Mouse (Mus musculus): ENCODE data around the gene Pkig. TPM values are rescaled to one million over a fixed set of nuclear protein-coding genes. Genes with fewer than 3 reads are reported as not detected.
"Not testable (repeated sequence)": the region's sequence is repeated elsewhere in the genome, so short reads cannot be mapped to it uniquely, and the experiment has no call there.

Pkig gene
- total RNA-seq, 1 experiment from 2014 or later: 95.4 TPM

DNA sequence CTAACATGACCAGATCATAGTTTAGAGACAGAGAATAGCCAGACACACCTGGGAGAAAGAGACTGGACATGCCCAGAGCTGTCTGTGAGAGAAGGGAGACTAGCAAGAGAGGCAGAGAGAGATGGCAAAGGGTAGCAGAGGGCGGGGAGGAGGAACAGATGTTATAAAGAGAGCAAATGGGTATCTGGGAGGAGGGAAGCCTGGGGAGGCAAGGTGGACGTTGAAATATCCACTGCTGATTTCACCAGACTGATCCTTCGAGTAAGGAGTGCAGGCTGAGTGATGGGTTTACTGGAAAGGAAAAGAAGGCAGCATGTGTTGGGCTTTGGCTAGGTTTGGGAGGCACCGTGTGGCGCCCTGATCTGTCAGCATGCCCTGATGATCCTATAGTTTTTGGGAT lies 16.2 kb downstream of the Pkig start:
- ATAC-seq (ENCODE audit: extremely low read depth, insufficient number of reproducible peaks, low FRiP score, poor library complexity, severe bottlenecking): no peak

DNA sequence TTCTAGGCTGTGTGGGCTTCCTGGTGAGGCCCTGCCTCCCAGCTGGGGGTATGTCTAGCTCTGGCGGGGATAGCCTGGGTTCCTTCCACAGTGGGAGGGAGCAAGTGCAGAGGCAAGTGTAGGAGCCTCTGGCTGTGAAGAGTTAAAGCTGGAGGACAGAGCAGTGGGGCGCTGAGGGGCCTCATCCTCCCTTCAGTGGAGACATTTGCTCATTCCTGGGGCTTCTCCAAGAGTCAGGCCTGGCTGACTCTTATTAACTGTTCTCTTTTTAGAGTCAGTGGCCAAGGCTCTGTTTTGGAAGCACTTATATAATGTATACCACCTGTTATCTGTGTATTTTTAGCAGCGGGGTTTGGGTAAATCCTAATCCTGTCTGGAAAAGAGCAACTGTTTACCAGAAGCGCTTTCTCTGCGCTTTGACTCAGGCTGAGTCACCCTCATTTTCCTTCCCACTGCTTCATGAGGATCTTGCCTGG lies 17.0 kb downstream of the Pkig start:
- ATAC-seq (ENCODE audit: extremely low read depth, insufficient number of reproducible peaks, low FRiP score, poor library complexity, severe bottlenecking): no peak

DNA sequence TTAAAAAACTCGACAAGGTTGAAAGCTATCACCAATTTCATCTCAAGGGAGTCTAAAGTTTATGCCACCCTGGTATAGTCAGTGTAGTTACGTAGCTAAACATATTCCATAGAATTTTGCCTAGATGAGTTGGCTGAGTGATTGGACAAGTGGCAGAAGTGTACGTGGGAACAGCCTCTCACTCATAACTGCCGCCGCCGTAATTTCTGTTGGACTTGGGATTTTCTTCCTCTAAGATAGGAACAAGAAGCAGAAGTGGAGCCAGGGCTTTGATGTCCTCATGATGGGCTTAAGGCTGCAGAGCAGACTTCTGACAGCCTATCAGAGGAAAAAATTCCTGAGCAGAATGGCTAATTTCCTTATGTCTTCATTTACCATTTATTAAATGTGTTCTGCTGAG lies 17.5 kb downstream of the Pkig start:
- no peak for ATAC-seq (ENCODE audit: extremely low read depth, insufficient number of reproducible peaks, low FRiP score, poor library complexity, severe bottlenecking)

DNA sequence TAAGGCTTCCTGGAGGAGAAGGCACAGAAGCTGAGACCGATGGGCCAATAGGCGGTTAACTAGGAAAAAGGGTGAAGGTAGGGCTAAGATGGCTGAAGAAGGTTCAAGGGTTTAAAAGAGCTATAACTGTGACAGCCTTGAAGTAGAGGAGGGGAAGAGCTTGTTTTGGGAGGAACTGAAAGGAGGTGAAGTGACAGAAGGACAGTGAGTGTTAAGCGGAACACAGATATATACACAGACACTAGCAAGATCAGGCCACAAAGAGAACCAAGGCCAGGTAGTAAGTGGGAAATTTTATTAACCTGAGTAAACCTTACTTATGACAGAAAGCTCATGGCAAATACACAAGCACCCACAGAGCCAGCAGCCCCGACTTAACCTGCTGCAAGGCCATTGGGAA lies 18.1 kb downstream of the Pkig start:
- peak; percentile 52; the same call in 1 of the 2 replicates for ATAC-seq (ENCODE audit: extremely low read depth, insufficient number of reproducible peaks, low FRiP score, poor library complexity, severe bottlenecking)

DNA sequence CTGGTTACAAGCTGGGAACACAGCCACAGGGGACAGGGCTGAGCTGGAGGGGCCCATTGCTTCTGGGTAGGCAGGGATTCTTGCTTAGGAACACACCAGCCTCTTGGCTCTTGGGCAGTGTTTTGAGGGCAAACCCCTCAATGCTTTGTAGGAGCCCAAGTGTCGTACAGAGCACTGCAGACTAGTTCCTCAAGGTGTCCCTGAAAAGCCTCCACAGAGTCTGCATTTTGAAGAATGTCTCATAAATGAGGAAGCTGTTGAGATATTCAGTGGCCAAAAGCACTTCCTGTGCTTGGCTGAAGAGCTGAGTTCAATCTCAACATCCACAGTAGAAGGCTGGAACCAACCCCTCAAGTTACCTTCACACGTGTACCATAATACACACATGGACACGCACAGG lies 18.6 kb downstream of the Pkig start:
- ATAC-seq (ENCODE audit: extremely low read depth, insufficient number of reproducible peaks, low FRiP score, poor library complexity, severe bottlenecking): peak; percentile 77

DNA sequence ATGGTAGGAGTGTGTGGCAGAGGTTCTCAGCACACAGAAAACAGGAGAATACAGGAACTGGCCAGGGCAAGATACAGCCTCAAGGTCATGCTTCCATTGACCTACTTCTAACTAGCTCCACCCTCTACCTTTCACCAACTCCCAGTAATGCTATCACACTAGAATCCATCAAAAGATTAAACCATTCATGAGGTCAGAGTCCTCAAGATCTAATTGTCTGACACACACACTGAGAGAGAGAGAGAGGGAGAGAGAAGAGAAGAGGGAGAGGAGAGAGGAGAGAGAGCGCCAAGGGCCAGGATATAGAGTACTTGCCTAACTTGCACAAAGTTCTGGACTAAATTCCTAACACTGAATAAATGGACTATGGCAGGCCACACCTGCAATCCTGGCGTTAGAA lies 24.2 kb downstream of the Pkig start:
- ATAC-seq (ENCODE audit: extremely low read depth, insufficient number of reproducible peaks, low FRiP score, poor library complexity, severe bottlenecking): no peak

DNA sequence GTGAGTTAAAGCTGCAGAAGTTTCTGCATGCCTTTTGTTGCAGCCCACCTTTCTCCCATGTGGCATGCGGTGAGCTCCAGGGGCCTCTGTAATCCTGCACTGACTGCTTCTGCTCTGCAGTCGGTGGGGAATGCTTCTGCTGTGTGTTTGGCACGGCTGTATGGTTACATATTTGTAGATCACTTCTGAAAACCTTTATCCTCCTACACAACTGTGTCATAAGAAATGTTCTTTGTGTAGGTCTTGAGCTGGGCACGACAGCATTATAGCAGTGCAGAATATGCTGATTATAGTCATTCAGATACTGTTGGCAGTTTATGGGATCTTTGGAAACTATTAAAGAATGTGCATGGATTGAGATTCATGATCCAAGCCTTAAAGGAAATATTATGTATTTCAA lies 27.1 kb downstream of the Pkig start:
- no peak for ATAC-seq (ENCODE audit: extremely low read depth, insufficient number of reproducible peaks, low FRiP score, poor library complexity, severe bottlenecking)

DNA sequence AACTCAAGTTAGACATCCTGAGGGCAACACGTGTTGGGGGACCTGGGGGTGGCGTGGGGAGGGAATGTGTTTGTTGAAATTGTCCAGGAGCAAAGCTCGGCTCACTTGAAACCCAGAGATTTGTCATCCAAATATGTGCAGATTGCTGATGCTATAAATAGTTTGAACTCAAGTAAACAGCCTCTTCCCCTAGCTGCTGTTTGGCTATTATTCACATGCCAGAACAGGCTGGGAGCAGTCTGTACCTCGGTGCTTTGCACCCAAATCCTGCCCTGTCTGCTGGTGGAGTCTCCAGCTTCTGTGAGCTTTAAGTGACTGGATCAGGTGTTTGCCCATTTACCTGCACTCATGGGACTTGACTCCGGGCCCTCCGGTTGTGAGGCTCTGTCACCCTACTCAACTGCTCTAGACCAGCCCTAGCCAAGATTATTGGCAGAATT lies 27.6 kb downstream of the Pkig start:
- no peak for ATAC-seq (ENCODE audit: extremely low read depth, insufficient number of reproducible peaks, low FRiP score, poor library complexity, severe bottlenecking)

DNA sequence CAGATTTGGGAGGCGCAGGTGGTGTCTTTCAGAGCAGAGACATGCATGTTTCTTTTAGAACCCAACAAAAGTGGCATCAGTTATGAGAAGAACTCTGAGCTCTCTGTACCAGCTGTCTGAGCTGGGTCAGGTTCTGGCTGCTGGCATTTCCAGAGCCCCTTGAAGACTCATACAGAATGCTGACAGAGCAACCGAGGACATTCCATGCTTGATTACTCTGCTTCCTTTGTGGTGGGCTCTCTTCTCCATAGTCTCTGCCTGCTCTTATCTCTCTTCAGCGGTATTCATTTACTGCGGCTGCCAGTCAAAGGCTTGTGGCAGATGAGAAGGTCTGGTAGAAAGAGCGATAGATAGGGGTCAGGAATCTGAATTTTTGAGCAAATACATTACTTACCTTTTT lies 28.0 kb downstream of the Pkig start:
- ATAC-seq (ENCODE audit: extremely low read depth, insufficient number of reproducible peaks, low FRiP score, poor library complexity, severe bottlenecking): no peak

DNA sequence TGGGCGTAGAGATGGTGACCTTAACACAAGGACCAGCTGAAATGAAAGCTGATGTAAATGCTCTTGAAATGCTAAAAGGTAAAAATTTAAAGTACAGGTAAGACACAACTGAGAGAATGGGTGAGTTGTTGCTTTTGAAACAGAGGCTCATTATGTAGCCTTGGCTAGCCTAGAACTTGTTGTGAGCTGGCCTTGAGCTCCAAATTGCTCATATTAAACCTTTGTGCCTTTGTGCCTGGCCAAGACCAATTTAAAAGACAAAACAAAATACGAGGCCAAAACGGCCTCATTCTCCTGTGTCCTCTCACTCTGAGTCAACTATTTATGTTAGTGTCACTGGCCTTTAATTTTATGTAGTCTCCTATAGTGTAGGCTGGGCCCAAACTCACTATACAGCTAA lies 28.7 kb downstream of the Pkig start:
- no peak for ATAC-seq (ENCODE audit: extremely low read depth, insufficient number of reproducible peaks, low FRiP score, poor library complexity, severe bottlenecking)

DNA sequence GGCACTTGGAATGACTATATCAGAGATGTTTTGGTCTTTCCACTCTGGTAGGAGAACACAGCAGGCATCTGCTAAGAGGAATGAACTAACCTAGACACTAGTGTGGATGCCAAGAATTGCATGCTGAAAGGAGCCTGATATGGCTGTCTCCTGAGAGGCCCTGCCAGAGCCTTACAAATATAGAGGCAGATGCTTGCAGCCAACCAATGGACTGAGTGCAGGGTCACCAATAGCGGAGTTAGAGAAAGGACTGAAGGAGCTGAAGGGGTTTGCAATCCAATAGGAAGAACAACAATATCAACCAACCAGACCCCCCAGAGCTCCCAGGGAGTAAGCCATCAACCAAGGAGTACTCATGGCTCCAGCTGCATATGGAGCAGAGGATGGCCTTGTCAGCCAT lies 30.2 kb downstream of the Pkig start:
- not testable (repeated sequence) for ATAC-seq (ENCODE audit: extremely low read depth, insufficient number of reproducible peaks, low FRiP score, poor library complexity, severe bottlenecking)

DNA sequence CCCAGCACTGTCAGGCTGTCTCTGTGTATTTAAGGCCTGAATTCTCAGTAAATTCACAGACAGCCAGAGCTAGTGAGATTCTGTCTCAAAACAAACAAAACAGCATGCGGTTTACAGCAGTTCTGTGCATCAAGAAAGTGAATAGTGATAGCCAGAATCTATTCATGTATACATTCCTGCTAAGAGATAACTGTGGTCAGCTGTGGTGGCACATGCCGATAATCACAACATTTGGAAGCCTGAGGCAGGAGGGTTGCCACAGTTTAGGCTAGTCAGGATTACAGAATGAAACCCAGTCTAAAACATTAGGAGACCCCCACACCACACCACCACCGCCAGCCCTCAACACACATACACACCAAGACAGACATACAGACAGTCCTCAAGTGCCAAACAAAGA lies 31.6 kb downstream of the Pkig start:
- no peak for ATAC-seq (ENCODE audit: extremely low read depth, insufficient number of reproducible peaks, low FRiP score, poor library complexity, severe bottlenecking)

DNA sequence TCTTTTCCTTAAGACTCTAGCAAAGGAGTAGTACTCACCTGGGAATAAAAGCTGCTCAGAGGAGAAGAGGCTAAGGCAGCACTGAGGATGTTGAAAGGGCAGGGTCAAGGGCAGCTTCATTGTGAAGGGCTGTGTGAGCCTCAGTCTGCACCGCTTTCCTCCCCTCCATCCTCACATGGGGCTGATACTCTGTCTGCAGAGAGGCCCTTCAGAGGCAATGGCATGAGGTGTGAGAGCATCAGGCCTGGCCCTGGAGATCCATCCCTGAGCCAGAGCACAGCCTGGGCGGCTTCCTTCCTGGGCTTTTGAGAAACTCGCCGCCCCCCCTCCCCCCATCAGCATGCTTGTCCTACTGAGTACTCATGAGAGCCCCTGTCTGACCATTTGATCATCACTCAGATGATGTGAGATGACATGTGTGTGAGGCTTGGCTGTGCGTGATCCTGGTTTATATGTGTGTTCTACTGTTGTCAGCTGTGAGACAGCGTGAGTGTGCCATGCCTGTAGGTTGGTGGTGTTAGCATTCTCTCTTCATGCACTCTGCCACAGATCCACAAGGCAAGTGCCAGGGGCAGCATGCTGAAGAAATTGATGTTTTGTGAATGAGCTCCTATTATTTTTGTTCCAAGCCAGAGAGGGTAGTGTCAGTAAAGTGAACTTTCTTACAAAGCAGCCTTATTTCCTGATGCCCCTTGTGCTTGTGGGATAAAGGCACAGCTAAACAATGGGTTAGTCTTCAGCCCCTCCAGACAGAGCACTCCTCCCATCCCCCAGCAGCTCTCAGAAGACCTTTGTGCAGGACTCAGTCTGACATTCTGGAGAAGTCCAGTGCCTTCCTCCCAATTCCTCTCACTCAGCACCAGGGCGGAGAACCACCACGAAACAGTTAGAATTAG lies 32.5 kb downstream of the Pkig start:
- no peak for ATAC-seq (ENCODE audit: extremely low read depth, insufficient number of reproducible peaks, low FRiP score, poor library complexity, severe bottlenecking)

DNA sequence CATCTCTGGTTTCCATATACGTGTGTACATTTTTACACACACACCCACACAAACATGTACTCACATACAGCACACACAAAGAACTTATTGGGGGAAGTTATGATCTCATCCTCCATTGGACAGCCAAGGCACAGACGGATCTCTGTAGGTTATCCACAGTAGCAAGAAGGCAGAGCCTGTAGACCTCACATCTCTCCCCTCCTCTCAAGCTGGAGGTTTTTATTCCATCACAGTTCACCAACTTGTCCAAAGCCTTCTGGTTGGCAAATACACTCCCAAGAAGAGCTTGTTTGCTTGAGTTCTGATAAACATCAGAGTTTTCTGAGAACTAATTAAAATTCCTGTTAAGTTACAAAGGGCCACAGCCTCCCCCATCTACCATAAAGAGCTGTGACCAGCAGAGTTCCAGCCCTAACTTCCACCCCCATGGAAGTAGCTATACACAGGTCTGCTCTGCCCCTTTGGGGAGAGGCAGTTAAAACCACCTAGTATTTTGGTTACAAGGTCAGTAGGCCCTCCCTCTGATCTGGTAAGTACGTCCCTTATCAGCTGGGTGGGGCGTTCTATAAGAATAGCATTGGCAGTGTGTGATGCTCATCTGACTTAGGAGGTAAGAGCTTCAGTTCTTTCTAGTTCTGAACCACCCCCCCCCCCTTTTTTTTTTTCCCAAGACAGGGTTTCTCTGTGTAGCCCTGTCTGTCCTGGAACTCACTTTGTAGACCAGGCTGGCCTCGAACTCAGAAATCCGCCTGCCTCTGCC lies 33.8 kb downstream of the Pkig start:
- no peak for ATAC-seq (ENCODE audit: extremely low read depth, insufficient number of reproducible peaks, low FRiP score, poor library complexity, severe bottlenecking)

DNA sequence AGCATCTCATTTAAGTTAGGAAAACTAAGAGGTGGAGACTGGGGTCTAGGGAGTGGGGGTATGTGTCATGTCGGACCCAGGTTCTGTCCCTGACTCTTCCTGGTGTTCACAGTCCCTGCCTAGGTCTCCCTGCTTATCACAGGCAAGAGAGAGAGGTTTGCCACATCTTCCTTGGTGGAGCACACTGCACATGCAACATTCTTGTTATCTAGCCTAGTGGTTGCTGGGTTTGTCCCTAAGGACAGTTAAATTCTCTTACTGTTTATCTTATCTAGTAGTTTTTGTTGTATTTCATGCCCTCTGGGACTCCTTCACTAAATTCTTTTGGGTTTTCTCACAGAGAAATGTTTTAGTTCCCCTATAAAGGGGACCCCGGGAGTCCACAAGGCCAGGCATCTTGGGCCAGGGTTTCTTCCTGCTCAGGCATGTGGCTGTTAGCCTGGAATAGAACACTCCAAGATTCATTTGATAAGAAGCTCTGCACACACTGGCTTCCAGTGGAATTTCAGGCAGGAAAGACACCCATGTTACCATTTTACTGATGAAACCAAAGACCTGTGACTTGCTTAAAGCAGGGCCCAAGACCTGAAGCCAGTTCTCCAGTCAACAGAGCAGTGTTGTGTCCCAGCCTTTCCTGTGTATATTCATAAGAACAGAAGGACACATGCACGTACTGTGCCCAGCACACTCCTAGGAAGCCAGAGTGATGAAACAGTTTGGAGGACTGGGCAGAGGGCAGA lies 34.9 kb downstream of the Pkig start:
- ATAC-seq (ENCODE audit: extremely low read depth, insufficient number of reproducible peaks, low FRiP score, poor library complexity, severe bottlenecking): no peak

DNA sequence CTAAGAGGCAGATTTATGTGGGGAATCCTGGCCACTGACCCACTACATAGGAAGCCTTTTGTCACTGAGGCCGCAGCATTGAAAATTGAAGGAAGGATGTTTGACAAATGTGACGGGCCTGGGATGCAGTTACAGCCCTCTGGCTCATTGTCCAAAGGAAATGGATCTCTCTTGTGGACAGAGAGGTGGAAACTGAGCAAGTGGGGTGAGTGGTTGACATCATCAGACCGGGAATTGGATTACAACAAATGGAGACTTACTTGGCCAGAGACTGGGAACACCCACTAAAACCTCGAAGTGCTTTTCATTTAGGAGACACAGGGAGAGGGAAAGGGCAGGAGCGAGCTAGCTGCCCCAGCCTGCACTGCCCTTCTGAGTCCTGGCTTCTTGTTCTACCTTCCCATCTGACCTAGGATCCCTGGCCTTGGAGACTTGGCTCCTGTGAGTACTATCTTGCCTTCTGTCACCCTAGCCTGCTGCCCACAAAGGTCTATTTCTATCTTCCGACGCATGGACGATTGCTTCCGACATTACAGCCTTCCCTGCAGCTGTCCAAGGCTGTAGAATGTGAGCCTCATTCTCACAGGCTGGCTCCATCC lies 35.6 kb downstream of the Pkig start:
- no peak for ATAC-seq (ENCODE audit: extremely low read depth, insufficient number of reproducible peaks, low FRiP score, poor library complexity, severe bottlenecking)

DNA sequence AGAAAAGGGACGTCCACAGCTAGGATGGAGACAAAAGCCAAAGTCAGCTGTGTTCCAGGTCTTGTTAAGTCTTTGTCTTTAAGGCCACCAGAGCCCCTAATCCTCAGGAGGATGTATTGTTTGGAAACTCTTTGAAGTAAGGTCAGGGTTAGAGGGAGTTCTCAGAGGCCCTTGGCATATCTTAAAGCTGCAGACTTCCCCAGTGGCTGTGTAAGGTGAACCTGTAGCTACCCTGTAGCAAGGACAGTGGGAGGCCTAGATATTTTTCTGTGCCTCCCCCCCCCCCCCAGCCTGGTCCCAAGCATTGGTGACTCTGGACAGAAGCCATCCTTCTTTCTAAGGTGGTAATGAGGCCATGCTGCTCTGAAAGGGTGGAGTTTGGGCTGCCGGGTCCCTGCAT lies 38.6 kb downstream of the Pkig start:
- ATAC-seq (ENCODE audit: extremely low read depth, insufficient number of reproducible peaks, low FRiP score, poor library complexity, severe bottlenecking): no peak

DNA sequence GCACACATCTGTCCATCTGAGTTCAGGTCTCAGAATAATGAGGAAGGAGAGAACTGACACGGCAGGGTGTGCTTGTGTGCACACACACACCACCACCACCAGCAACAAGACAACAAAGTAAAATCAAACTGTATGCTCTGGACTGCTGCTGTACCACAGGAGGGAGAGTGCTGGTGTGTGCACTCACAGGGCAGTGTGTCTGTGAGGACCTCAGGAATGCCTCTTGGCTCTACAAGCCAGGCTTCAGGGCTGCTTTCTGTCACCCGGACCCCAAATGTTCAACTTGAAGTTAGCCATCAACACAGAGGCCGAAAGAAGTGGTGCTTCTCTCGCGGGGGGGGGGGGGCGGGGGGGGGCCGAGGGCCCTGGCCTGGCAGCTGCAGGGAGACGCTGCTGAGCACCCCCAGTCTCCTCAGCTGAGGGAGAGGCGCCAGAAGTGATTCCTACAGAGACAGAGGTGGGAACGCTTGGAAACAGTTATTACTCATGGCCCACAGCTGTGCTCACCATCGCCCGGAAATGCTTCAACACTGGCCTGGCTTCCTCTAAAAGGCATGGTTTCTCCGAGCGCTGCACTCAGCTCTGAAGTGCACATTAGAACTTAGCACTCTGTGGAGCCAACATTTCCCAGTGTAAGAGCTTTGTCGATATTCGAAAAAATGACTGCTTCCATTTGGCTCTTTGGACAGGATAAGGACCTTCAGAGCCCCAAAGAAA lies 39.7 kb downstream of the Pkig start:
- peak; percentile 37; the same call in 1 of the 2 replicates for ATAC-seq (ENCODE audit: extremely low read depth, insufficient number of reproducible peaks, low FRiP score, poor library complexity, severe bottlenecking)
